Mouse (Mus musculus): ENCODE results near the gene H2-Q6. TPM values are rescaled to one million over a fixed set of nuclear protein-coding genes. Genes with fewer than 3 reads are reported as not detected.
"Not testable (repeated sequence)": the region's sequence is repeated elsewhere in the genome, so short reads cannot be mapped to it uniquely, and the experiment has no call there.

The H2-Q6 gene
- 31.9 and 38.8 TPM in 2 replicates for polyA plus RNA-seq (2012; rRNA removed)

GRCm38 (mm10) chr17:35424624-35425416 lies at the start of gene H2-Q6:
TSS of gene H2-Q6 (plus strand) at chr17:35424850.
- peak; percentile 35 for DNase-seq (ENCODE audit: low spot score)

DNA sequence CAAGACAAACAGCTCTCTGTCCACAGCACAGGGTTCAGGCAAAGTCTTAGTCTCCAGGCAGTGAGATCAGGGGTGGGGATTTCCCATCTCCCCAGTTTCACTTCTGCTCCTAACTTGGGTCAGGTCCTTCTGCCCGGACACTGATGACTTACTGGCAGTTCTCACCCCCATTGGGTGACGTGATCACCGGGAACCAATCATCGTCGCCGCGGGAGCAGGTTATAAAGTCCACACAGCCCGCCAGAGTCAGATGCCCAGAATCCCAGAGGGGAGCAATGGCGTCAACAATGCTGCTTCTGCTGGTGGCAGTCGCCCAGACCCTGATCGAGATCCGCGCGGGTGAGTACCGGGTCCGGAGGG lies 45.3 kb upstream of the H2-Q6 start, which contains the start of gene H2-Q4:
Gene H2-Q4 (plus strand): TSS at position 249 of the 360 bp plus-strand sequence.
- peak; percentile 79 for DNase-seq (ENCODE audit: low spot score)

GRCm38 (mm10) chr17:35379729-35380451 lies 44.8 kb upstream of the H2-Q6 start:
- peak; percentile 40 for DNase-seq (ENCODE audit: low spot score)

DNA sequence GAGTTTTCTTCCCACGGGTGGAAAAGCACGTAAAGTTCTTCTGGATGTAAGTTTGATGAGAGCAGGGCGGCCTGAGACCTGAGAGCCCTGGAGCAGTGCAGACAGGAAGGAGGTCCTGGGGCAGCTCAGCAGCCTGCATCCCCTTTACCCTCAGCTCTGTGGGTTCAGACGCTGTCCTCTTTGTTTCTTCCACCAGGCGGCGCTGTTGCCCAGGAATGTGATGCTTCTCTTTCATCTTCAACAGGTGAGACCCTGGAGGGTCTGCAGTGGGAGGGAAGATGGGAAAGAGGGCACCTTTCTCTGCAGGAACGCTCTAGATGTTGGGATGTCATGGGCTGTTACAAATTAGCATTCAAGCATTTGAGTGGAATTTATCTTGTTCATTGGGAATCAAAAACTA lies 34.9 kb upstream of the H2-Q6 start:
- not testable (repeated sequence) for DNase-seq (ENCODE audit: low spot score)

- DNase-seq (ENCODE audit: low spot score), result not testable (repeated sequence)
Observed at GRCm38 (mm10) chr17:35392671-35393070, 32.0 kb upstream of the H2-Q6 start.

GRCm38 (mm10) chr17:35393864-35394800 lies 30.5 kb upstream of the H2-Q6 start:
- DNase-seq (ENCODE audit: low spot score), result not testable (repeated sequence)

- not testable (repeated sequence) for DNase-seq (ENCODE audit: low spot score)
Observed at GRCm38 (mm10) chr17:35396956-35397355, 27.7 kb upstream of the H2-Q6 start.

GRCm38 (mm10) chr17:35413057-35413456 lies 11.6 kb upstream of the H2-Q6 start:
- not testable (repeated sequence) for DNase-seq (ENCODE audit: low spot score)

- DNase-seq (ENCODE audit: low spot score), result not testable (repeated sequence)
Observed at GRCm38 (mm10) chr17:35415273-35416129, 9.1 kb upstream of the H2-Q6 start.

GRCm38 (mm10) chr17:35418772-35419171 lies 5.9 kb upstream of the H2-Q6 start:
- DNase-seq (ENCODE audit: low spot score), result no peak

- DNase-seq (ENCODE audit: low spot score), result not testable (repeated sequence)
Observed at GRCm38 (mm10) chr17:35419564-35419963, 5.1 kb upstream of the H2-Q6 start.

DNA sequence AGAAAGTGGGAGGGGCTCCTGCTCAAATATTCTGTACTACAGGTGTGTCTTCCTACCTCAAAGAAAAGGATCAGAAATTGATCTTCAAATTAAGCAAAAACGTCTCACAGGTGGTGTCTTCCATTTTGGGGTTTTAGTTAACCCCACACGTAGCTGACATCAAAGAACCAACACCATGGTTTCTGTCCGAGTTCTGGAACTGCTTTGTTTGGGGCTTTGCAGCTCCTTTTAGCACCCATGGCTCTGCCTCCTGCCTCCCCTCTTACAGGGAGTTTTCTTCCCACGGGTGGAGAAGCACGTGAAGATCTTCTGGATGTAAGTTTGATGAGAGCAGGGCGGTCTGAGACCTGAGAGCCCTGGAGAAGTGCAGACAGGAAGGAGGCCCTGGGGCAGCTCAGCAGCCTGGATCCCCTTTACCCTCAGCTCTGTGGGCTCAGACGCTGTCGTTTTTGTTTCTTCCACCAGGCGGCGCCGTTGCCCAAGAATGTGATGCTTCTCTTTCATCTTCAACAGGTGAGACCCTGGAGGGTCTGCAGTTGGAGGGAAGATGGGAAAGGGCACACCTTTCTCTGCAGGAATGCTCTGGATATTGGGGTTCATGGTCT lies 4.3 kb upstream of the H2-Q6 start:
- not testable (repeated sequence) for DNase-seq (ENCODE audit: low spot score)

DNA sequence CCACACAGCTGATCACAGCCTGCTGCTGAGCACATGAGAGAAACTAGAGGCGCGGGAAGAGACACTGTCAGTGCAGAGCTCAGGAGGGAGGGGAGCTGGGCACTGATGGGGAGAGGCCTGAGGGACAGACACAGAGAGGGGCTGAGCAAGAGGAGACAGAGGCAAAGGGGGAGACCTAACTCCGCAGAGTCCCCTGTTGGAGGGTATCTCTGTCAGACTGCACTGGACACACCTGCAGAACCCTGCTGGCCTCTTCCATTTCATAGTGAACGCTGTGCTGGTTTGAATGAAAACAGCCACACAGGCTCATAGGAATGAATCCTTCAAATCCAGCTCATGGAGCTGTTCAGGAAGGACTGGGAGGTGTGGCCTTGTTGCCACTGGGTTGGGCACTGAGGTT lies 3.3 kb upstream of the H2-Q6 start:
- not testable (repeated sequence) for DNase-seq (ENCODE audit: low spot score)

DNA sequence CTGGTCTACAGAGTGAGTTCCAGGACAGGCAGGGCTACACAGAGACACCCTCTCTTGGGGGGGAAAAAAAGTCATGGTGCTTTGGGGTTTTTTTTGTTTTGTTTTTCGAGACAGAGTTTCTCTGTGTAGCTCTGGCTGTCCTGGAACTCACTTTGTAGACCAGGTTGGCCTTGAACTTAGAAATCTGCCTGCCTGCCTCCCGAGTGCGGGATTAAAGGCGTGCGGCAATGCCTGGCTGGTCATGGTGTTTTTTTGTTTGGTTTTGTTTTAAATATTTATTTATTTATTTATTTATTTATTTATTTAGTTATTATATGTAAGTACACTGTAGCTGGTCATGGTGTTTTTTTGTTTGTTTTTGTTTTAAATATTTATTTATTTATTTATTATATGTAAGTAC lies 2.3 kb upstream of the H2-Q6 start:
- not testable (repeated sequence) for DNase-seq (ENCODE audit: low spot score)

GRCm38 (mm10) chr17:35423131-35423810 lies 1.4 kb upstream of the H2-Q6 start:
- peak; percentile 11 for DNase-seq (ENCODE audit: low spot score)

GRCm38 (mm10) chr17:35424106-35424505 lies 544 bp upstream of the H2-Q6 start:
- DNase-seq (ENCODE audit: low spot score), result peak; percentile 16

- not testable (repeated sequence) for DNase-seq (ENCODE audit: low spot score)
Observed at GRCm38 (mm10) chr17:35425474-35425873, 824 bp downstream of the H2-Q6 start.

GRCm38 (mm10) chr17:35428883-35429282 lies 4.2 kb downstream of the H2-Q6 start:
- DNase-seq (ENCODE audit: low spot score), result not testable (repeated sequence)

DNA sequence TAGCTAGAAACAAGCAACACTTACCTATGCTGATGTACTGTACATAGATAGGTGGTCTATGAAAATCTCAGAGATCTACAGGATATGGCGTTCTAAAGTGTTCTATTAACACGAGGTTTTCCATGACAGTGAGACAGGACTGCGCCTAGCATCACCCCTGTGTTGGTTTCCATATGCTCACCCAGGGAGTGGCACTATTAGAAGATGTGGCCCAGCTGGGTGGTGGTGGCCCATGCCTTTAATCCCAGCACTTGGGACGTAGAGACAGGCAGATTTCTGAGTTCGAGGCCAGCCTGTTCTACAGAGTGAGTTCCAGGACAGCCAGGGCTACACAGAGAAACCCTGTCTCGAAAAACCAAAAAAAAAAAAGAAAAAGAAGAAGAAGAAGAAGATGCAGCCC lies 6.0 kb downstream of the H2-Q6 start:
- DNase-seq (ENCODE audit: low spot score), result not testable (repeated sequence)

- not testable (repeated sequence) for DNase-seq (ENCODE audit: low spot score)
Observed at GRCm38 (mm10) chr17:35432167-35432566, 7.5 kb downstream of the H2-Q6 start.
